Mouse (Mus musculus) gastrocnemius, postnatal 14 days (tissue): ENCODE data around the gene Chd5. TPM values are rescaled to one million over a fixed set of nuclear protein-coding genes. Genes with fewer than 3 reads are reported as not detected.

ENCODE experiments used
- DNase-seq: peaks from one replicate; pipeline ENCODE4 v3.0.0; 2021; ENCODE audit warnings: mixed read lengths
- intact Hi-C: fragments of 180-260 bp; cut with DNase I; formaldehyde crosslinking; loops from one replicate; pipeline ENCODE4 v1.15.1; 2025; ENCODE audit warnings: low total_unique reads
- long read RNA-seq, 2 experiments: library from polyadenylated mRNA; stranded (forward); transcript quantifications; one replicate each; pipeline ENCODE4 v2.0.0; 2021
- total RNA-seq, 2 experiments: library from RNA; stranded (reverse); gene quantifications; 2 replicates each; pipeline ENCODE4 v1.2.3; 2021

The Chd5 gene
- total RNA-seq, result under 1 TPM; 0.11 to 0.45 TPM
- long read RNA-seq, experiment 1, result 0 reads
- long read RNA-seq, experiment 2, result 0 reads

- DNase-seq, result no peak
- intact Hi-C loops, result no loop called here
These were observed at the start of gene Chd5 for GRCm38 (mm10) chr4:152338419-152339292. TSS of gene Chd5 (plus strand) at chr4:152338651.

- intact Hi-C loops, result no loop called here
- DNase-seq, result no peak
These were observed 48.1 kb upstream of the Chd5 start for GRCm38 (mm10) chr4:152290385-152290784.

GRCm38 (mm10) chr4:152290991-152291390 lies 47.5 kb upstream of the Chd5 start:
- intact Hi-C loops, result no loop called here
- DNase-seq, result no peak

GRCm38 (mm10) chr4:152291562-152291961 lies 46.9 kb upstream of the Chd5 start, which contains the start of gene Hes3:
TSS of gene Hes3 (minus strand) at chr4:152291662.
- intact Hi-C loops, result no loop called here
- DNase-seq, result no peak

- no peak for DNase-seq
- intact Hi-C loops, result no loop called here
These were observed 46.2 kb upstream of the Chd5 start for GRCm38 (mm10) chr4:152292102-152292765.

GRCm38 (mm10) chr4:152294188-152294929 lies 44.1 kb upstream of the Chd5 start:
- intact Hi-C loops, result no loop called here
- DNase-seq, result no peak

- no peak for DNase-seq
- intact Hi-C loops, result no loop called here
These were observed 42.5 kb upstream of the Chd5 start for GRCm38 (mm10) chr4:152295916-152296315.

GRCm38 (mm10) chr4:152296371-152296770 lies 42.1 kb upstream of the Chd5 start:
- intact Hi-C loops, result no loop called here
- DNase-seq, result no peak

- DNase-seq, result peak; percentile 100
- intact Hi-C loops, result no loop called here
These were observed 41.3 kb upstream of the Chd5 start, which contains the start of gene Icmt for GRCm38 (mm10) chr4:152296874-152297861. TSS of gene Icmt (plus strand) at chr4:152297227.

- DNase-seq, result no peak
- intact Hi-C loops, result no loop called here
These were observed 39.6 kb upstream of the Chd5 start for GRCm38 (mm10) chr4:152298836-152299235.

- intact Hi-C loops, result no loop called here
- DNase-seq, result no peak
These were observed 38.1 kb upstream of the Chd5 start for GRCm38 (mm10) chr4:152300375-152300774.

GRCm38 (mm10) chr4:152302012-152302411 lies 36.4 kb upstream of the Chd5 start:
- intact Hi-C loops, result no loop called here
- DNase-seq, result no peak

- DNase-seq, result no peak
These were observed 35.3 kb upstream of the Chd5 start for GRCm38 (mm10) chr4:152303172-152303571.

GRCm38 (mm10) chr4:152304685-152305084 lies 33.8 kb upstream of the Chd5 start:
- intact Hi-C loops, result no loop called here
- no peak for DNase-seq

More at GRCm38 (mm10) chr4:152303172-152303571, 35.3 kb upstream of the Chd5 start:
- intact Hi-C loops, result no loop called here

GRCm38 (mm10) chr4:152305991-152306390 lies 32.5 kb upstream of the Chd5 start:
- DNase-seq, result no peak
- intact Hi-C loops, result no loop called here

- DNase-seq, result no peak
- intact Hi-C loops, result no loop called here
These were observed 30.9 kb upstream of the Chd5 start for GRCm38 (mm10) chr4:152307542-152307941.

- intact Hi-C loops, result no loop called here
- DNase-seq, result no peak
These were observed 26.3 kb upstream of the Chd5 start for GRCm38 (mm10) chr4:152312186-152312585.

- DNase-seq, result no peak
- intact Hi-C loops, result no loop called here
These were observed 25.2 kb upstream of the Chd5 start for GRCm38 (mm10) chr4:152313211-152313632.

GRCm38 (mm10) chr4:152313934-152314333 lies 24.5 kb upstream of the Chd5 start:
- intact Hi-C loops, result no loop called here
- no peak for DNase-seq
